Mouse (Mus musculus) spleen, adult 2 months (tissue): ENCODE measurements at regions not wholly inside any gene's neighbourhood (a gene's known extent, or its start where the extent isn't known, plus 50 kb on each side); places are given as distances from the start of the nearest gene placed in this dataset.

ENCODE experiments used
- DNase-seq, 2 experiments: peaks; one replicate each; pipeline versions ENCODE4 v3.0.0 to v3.0.0-alpha.2; 2012 to 2021; ENCODE audit warnings: low spot score in 2 of 2, low read depth in 1 of 2
- H3K27ac ChIP-seq: fragments of 200-500 bp; 2 replicates; pipeline ENCODE4 v1.5.1; 2012; ENCODE audit warnings: low read length, inconsistent platforms; ENCODE audit not compliant: insufficient read depth
- H3K27me3 ChIP-seq: fragments of 200-500 bp; 2 replicates; pipeline ENCODE4 v1.6.1; 2012; ENCODE audit warnings: mild to moderate bottlenecking, moderate library complexity, low read length, inconsistent platforms; ENCODE audit not compliant: control insufficient read depth, insufficient read depth
- H3K36me3 ChIP-seq: fragments of 200-500 bp; 2 replicates; pipeline ENCODE4 v1.6.1; 2012; ENCODE audit warnings: mild to moderate bottlenecking, low read length, inconsistent platforms; ENCODE audit not compliant: control insufficient read depth, insufficient read depth
- H3K4me1 ChIP-seq: fragments of 200-500 bp; 2 replicates; pipeline ENCODE4 v1.6.1; 2011; ENCODE audit warnings: inconsistent platforms; ENCODE audit not compliant: control insufficient read depth, insufficient read depth, insufficient read length
- H3K4me3 ChIP-seq: fragments of 200-500 bp; 2 replicates; pipeline ENCODE4 v1.5.1; 2011; ENCODE audit warnings: mild to moderate bottlenecking, inconsistent platforms; ENCODE audit not compliant: insufficient read depth, insufficient read length; ENCODE audit errors: extremely low read depth
- CTCF ChIP-seq: fragments of 200-500 bp; IDR thresholded peaks from 2 replicates; pipeline ENCODE4 v1.5.1; 2011; ENCODE audit warnings: mild to moderate bottlenecking, inconsistent platforms; ENCODE audit not compliant: insufficient read depth, insufficient read length, insufficient replicate concordance; ENCODE audit errors: extremely low read depth
- POLR2A ChIP-seq: fragments of 200-500 bp; IDR thresholded peaks from 2 replicates; pipeline ENCODE4 v1.6.1; 2011; ENCODE audit warnings: low read depth, low read length, inconsistent platforms
- WGBS: fragments of 180-500 bp; shearing (Covaris S2); methylation state at CpG from one replicate; pipeline ENCODE4 v1.1.7; 2018; 5-methylcytosine and 5-hydroxymethylcytosine counted together

GRCm38 (mm10) chr3:9884691-9885354, 203.1 kb upstream of the Gm9833 start:
- no peak overlapping the region for H3K27ac ChIP-seq
- H3K27me3 ChIP-seq = no peaks in the 10 kb centered on the region
- no peak overlapping the region for H3K4me3 ChIP-seq
- H3K36me3 ChIP-seq = no peaks in the 10 kb centered on the region
- WGBS = 7% methylated on average over 5 of the region's 5 CpGs
- no peak for DNase-seq
- peaks cover 25% of the 10 kb centered on the region for H3K4me1 ChIP-seq
- TF ChIP-seq POLR2A (no peak), CTCF (no peak)

- TF ChIP-seq CTCF (no peak), POLR2A (no peak)
- no peaks in the 10 kb centered on the region for H3K36me3 ChIP-seq
- 0 out of 2 replicates have a peak overlapping the region, but pooled peaks have one; percentile 5 for H3K27ac ChIP-seq
- H3K27me3 ChIP-seq = no peaks in the 10 kb centered on the region
- 53% methylated on average over 8 of the region's 8 CpGs for WGBS
- no peak for DNase-seq
- H3K4me1 ChIP-seq = peaks cover 25% of the 10 kb centered on the region
- no peak overlapping the region for H3K4me3 ChIP-seq
Measured at GRCm38 (mm10) chr3:9885565-9885964, 202.3 kb upstream of the Gm9833 start.

GRCm38 (mm10) chr3:9886077-9886476, 201.8 kb upstream of the Gm9833 start:
- Histone ChIP-seq H3K4me1 (peaks cover 25% of the 10 kb centered on the region), H3K4me3 (no peak overlapping the region), H3K36me3 (no peaks in the 10 kb centered on the region), H3K27ac (no peak overlapping the region), H3K27me3 (no peaks in the 10 kb centered on the region)
- 43% methylated on average over 4 of the region's 4 CpGs for WGBS
- no peak for DNase-seq
- TF ChIP-seq CTCF = no peak
- TF ChIP-seq POLR2A = no peak

- Histone ChIP-seq H3K4me3 (no peak overlapping the region), H3K27me3 (no peaks in the 10 kb centered on the region), H3K36me3 (no peaks in the 10 kb centered on the region), H3K27ac (peak overlapping the region; percentile 83), H3K4me1 (peaks cover 32% of the 10 kb centered on the region)
- TF ChIP-seq CTCF (no peak), POLR2A (no peak)
- 14% methylated on average over 10 of the region's 10 CpGs for WGBS
- peak in 1 of 2 experiments; percentile 72 for DNase-seq
Measured at GRCm38 (mm10) chr3:9886765-9887626, 200.9 kb upstream of the Gm9833 start.

- DNase-seq = no peak
Measured at GRCm38 (mm10) chr3:9887627-9887994, 200.3 kb upstream of the Gm9833 start.

GRCm38 (mm10) chr3:9888051-9888450, 199.9 kb upstream of the Gm9833 start:
- Histone ChIP-seq H3K36me3 (no peaks in the 10 kb centered on the region), H3K4me1 (peaks cover 32% of the 10 kb centered on the region), H3K4me3 (no peak overlapping the region), H3K27ac (no peak overlapping the region), H3K27me3 (no peaks in the 10 kb centered on the region)
- WGBS = 85% methylated on average over 5 of the region's 5 CpGs
- no peak for DNase-seq
- TF ChIP-seq POLR2A = no peak
- no peak for TF ChIP-seq CTCF

More at GRCm38 (mm10) chr3:9887627-9887994, 200.3 kb upstream of the Gm9833 start:
- Histone ChIP-seq H3K4me1 (peaks cover 32% of the 10 kb centered on the region), H3K27ac (peak overlapping the region; percentile 55), H3K27me3 (no peaks in the 10 kb centered on the region), H3K4me3 (no peak overlapping the region), H3K36me3 (no peaks in the 10 kb centered on the region)
- WGBS = 4% methylated on average over 2 of the region's 2 CpGs
- TF ChIP-seq POLR2A = no peak
- no peak for TF ChIP-seq CTCF
